8 mouse cellular contexts compared by ENCODE assay signal in genomic region chr3:35405621-35406079, GRCm38 (mm10).
DNase-seq lines count a peak whose midpoint lies in the region; ATAC-seq and TF ChIP-seq lines count a peak whose summit lies in the region.
"Had no signal": no experiment of that assay in that cellular context is flagged by ENCODE, and none has a peak within 500 bp of the region (broad histone marks: within the 10 kb centered on the region; RNA-seq: fewer than 3 reads in every experiment).

No protein-coding gene starts in this region.

- no peak for TF ChIP-seq EP300 in ES-Bruce4 (IDR thresholded peaks at IDR 0.05; ENCODE audit: insufficient read depth, low read depth, low read length)

- H3K36me3 ChIP-seq in ES-Bruce4 (ENCODE audit: control insufficient read depth, insufficient read depth, low read length, poor library complexity, severe bottlenecking) = no peaks in the 10 kb centered on the region
- H3K36me3 ChIP-seq in kidney, adult 2 months (ENCODE audit: control insufficient read depth, insufficient read depth, low read length) = no peaks in the 10 kb centered on the region
- no peaks in the 10 kb centered on the region for H3K36me3 ChIP-seq in limb, embryonic 15.5 days
- H3K36me3 ChIP-seq in neural tube, embryonic 15.5 days = no peaks in the 10 kb centered on the region

- H3K4me2 ChIP-seq in limb, embryonic 15.5 days = 0 out of 2 replicates have a peak overlapping the region, but pooled peaks have one; percentile 5
- peak overlapping the region; percentile 23 for H3K4me2 ChIP-seq in neural tube, embryonic 15.5 days

- no peak for TF ChIP-seq POLR2A in ES-Bruce4 (IDR thresholded peaks at IDR 0.05; ENCODE audit: insufficient read depth, low read length)
- no peak for TF ChIP-seq POLR2A in kidney, adult 2 months (IDR thresholded peaks at IDR 0.05; ENCODE audit: low read depth, low read length)

- WGBS in kidney, adult 2 months = 36% methylated on average over 14 of the region's 14 CpGs
- 46% methylated on average over 14 of the region's 14 CpGs for WGBS in limb, embryonic 15.5 days
- 18% methylated on average over 14 of the region's 14 CpGs for WGBS in neural tube, embryonic 15.5 days

- H3K9me3 ChIP-seq in ES-Bruce4 (replicated peaks; ENCODE audit: control insufficient read depth, insufficient read depth, low read length, poor library complexity, severe bottlenecking) = no peaks in the 10 kb centered on the region; the same call in 1 of the 2 replicates
- H3K9me3 ChIP-seq in limb, embryonic 15.5 days = no peaks in the 10 kb centered on the region
- no peaks in the 10 kb centered on the region for H3K9me3 ChIP-seq in neural tube, embryonic 15.5 days (replicated peaks)

- no peak overlapping the region for H3K4me3 ChIP-seq in ES-Bruce4 (ENCODE audit: low read depth, low read length)
- no peak overlapping the region for H3K4me3 ChIP-seq in kidney, adult 2 months (ENCODE audit: insufficient read depth, low read depth, low read length)
- H3K4me3 ChIP-seq in limb, embryonic 15.5 days = no peak overlapping the region
- H3K4me3 ChIP-seq in neural tube, embryonic 15.5 days (replicated peaks) = no peak overlapping the region

- DNase-seq in brain, adult 2 months (ENCODE audit: low read depth, low spot score) = peak; percentile 28
- peak; percentile 17 for DNase-seq in gastrocnemius, adult 18-20 months (ENCODE audit: low spot score)
- DNase-seq in kidney, adult 2 months = peak; percentile 11
- DNase-seq in thymus, adult 18-20 months = no peak

- no peak overlapping the region for H3K27ac ChIP-seq in ES-Bruce4 (ENCODE audit: insufficient read depth, low read length)
- H3K27ac ChIP-seq in kidney, adult 2 months (ENCODE audit: insufficient read depth, low read depth, low read length) = no peak overlapping the region
- H3K27ac ChIP-seq in limb, embryonic 15.5 days = no peak overlapping the region
- H3K27ac ChIP-seq in neural tube, embryonic 15.5 days (replicated peaks) = peak overlapping the region; percentile 65
- H3K27ac ChIP-seq: liver, embryonic 14.5 days had no signal

- no peaks in the 10 kb centered on the region for H3K27me3 ChIP-seq in ES-Bruce4 (ENCODE audit: control insufficient read depth, insufficient read depth, low read length, poor library complexity, severe bottlenecking)
- no peaks in the 10 kb centered on the region for H3K27me3 ChIP-seq in kidney, adult 2 months (replicated peaks; ENCODE audit: control insufficient read depth, insufficient read depth, low read length)
- H3K27me3 ChIP-seq in limb, embryonic 15.5 days = no peaks in the 10 kb centered on the region
- H3K27me3 ChIP-seq in neural tube, embryonic 15.5 days (replicated peaks) = no peaks in the 10 kb centered on the region

- ATAC-seq in limb, embryonic 15.5 days (ENCODE audit: insufficient number of reproducible peaks, low FRiP score, low TSS enrichment, low read depth) = no peak
- peak; percentile 72; the same call in 1 of the 2 replicates for ATAC-seq in neural tube, embryonic 15.5 days (ENCODE audit: low FRiP score)

- TF ChIP-seq CTCF in ES-Bruce4 (IDR thresholded peaks at IDR 0.05; ENCODE audit: low read depth, low read length) = peak; percentile 55
- TF ChIP-seq CTCF in kidney, adult 2 months (conservative IDR thresholded peaks at IDR 0.05; ENCODE audit: insufficient read depth, insufficient read length, low read depth, low read length) = no peak; the same call in 1 of the 2 replicates

- H3K9ac ChIP-seq in ES-Bruce4 (ENCODE audit: low read depth, poor library complexity, severe bottlenecking) = no peak overlapping the region
- H3K9ac ChIP-seq in limb, embryonic 15.5 days = no peak overlapping the region
- H3K9ac ChIP-seq in neural tube, embryonic 15.5 days (replicated peaks) = no peak overlapping the region
- H3K9ac ChIP-seq: liver, embryonic 14.5 days had no signal

- peaks cover 2% of the 10 kb centered on the region for H3K4me1 ChIP-seq in ES-Bruce4 (ENCODE audit: control insufficient read depth, insufficient read depth, low read length)
- no peaks in the 10 kb centered on the region for H3K4me1 ChIP-seq in kidney, adult 2 months (ENCODE audit: control insufficient read depth, insufficient read depth, low read length)
- peaks cover 2% of the 10 kb centered on the region; the same call in 1 of the 2 replicates for H3K4me1 ChIP-seq in limb, embryonic 15.5 days
- H3K4me1 ChIP-seq in neural tube, embryonic 15.5 days = peaks cover 9% of the 10 kb centered on the region

Comparison
In these comparisons a context has a peak if more than half of its experiments do, and no peak if none do; other contexts are left out.
1. DNase-seq: peak in brain, adult 2 months (single experiment), gastrocnemius, adult 18-20 months (single experiment) and kidney, adult 2 months (single experiment); none in thymus, adult 18-20 months (0 of 2).